ENCODE assay signal across 8 mouse cellular contexts in genomic region chr5:66062046-66062929, GRCm38 (mm10). TPM values are rescaled to one million over a fixed set of nuclear protein-coding genes. Genes with fewer than 3 reads are reported as not detected.
DNase-seq lines count a peak whose midpoint lies in the region; ATAC-seq and TF ChIP-seq lines count a peak whose summit lies in the region.
"Had no signal": no experiment of that assay in that cellular context is flagged by ENCODE, and none has a peak within 500 bp of the region (broad histone marks: within the 10 kb centered on the region; RNA-seq: fewer than 3 reads in every experiment).

No protein-coding gene starts in this region.

- no peaks in the 10 kb centered on the region for H3K36me3 ChIP-seq in lung, postnatal 0 days (ENCODE audit: insufficient read depth, low read length)
- no peaks in the 10 kb centered on the region for H3K36me3 ChIP-seq in hindbrain, postnatal 0 days (ENCODE audit: insufficient read depth, low read length)
- H3K36me3 ChIP-seq in stomach, embryonic 14.5 days (ENCODE audit: control insufficient read depth, insufficient read depth, low read length), result no peaks in the 10 kb centered on the region

- H3K27me3 ChIP-seq in lung, postnatal 0 days (replicated peaks; ENCODE audit: insufficient read depth, low read length), result no peaks in the 10 kb centered on the region
- no peaks in the 10 kb centered on the region for H3K27me3 ChIP-seq in hindbrain, postnatal 0 days (ENCODE audit: insufficient read depth, low read length)
- no peaks in the 10 kb centered on the region for H3K27me3 ChIP-seq in stomach, embryonic 14.5 days (ENCODE audit: control insufficient read depth, insufficient read depth, low read length)

- 63% methylated on average over 19 of the region's 19 CpGs for WGBS in lung, postnatal 0 days
- 66% methylated on average over 19 of the region's 19 CpGs for WGBS in lung, adult 2 months
- 50% methylated on average over 19 of the region's 19 CpGs for WGBS in hindbrain, postnatal 0 days
- WGBS in stomach, embryonic 14.5 days, result 65% methylated on average over 19 of the region's 19 CpGs

- no peak for TF ChIP-seq EP300 in lung, postnatal 0 days (IDR thresholded peaks at IDR 0.05)

- H3K4me2 ChIP-seq in lung, postnatal 0 days (replicated peaks; ENCODE audit: low read depth, low read length), result no peak overlapping the region
- no peak overlapping the region for H3K4me2 ChIP-seq in hindbrain, postnatal 0 days (ENCODE audit: low read depth, low read length)
- H3K4me2 ChIP-seq in stomach, embryonic 14.5 days (replicated peaks; ENCODE audit: low read depth, low read length), result no peak overlapping the region

- H3K9ac ChIP-seq in lung, postnatal 0 days (replicated peaks; ENCODE audit: low read depth), result no peak overlapping the region
- no peak overlapping the region for H3K9ac ChIP-seq in hindbrain, postnatal 0 days (replicated peaks; ENCODE audit: low read length)
- H3K9ac ChIP-seq in stomach, embryonic 14.5 days (replicated peaks; ENCODE audit: low read depth, low read length), result no peak overlapping the region

- ATAC-seq in lung, postnatal 0 days, result 0 out of 2 replicates have a peak, but pooled peaks have one; percentile 18
- ATAC-seq in hindbrain, postnatal 0 days, result peak; percentile 82
- 0 out of 2 replicates have a peak, but pooled peaks have one; percentile 14 for ATAC-seq in stomach, embryonic 14.5 days (ENCODE audit: insufficient number of reproducible peaks, insufficient read depth, low FRiP score, low read depth)

- H3K27ac ChIP-seq in lung, postnatal 0 days (ENCODE audit: low read length), result no peak overlapping the region
- H3K27ac ChIP-seq in hindbrain, postnatal 0 days, result no peak overlapping the region
- no peak overlapping the region for H3K27ac ChIP-seq in stomach, embryonic 14.5 days (ENCODE audit: low read length)

- H3K9me3 ChIP-seq in lung, postnatal 0 days (ENCODE audit: low read length), result no peaks in the 10 kb centered on the region
- no peaks in the 10 kb centered on the region for H3K9me3 ChIP-seq in hindbrain, postnatal 0 days (ENCODE audit: low read length)
- no peaks in the 10 kb centered on the region for H3K9me3 ChIP-seq in stomach, embryonic 14.5 days (ENCODE audit: control insufficient read depth, low read depth, low read length)

- TF ChIP-seq CTCF in lung, postnatal 0 days (IDR thresholded peaks at IDR 0.05), result no peak
- no peak for TF ChIP-seq CTCF in lung, adult 2 months (IDR thresholded peaks at IDR 0.05; ENCODE audit: insufficient read depth, low read length)
- no peak for TF ChIP-seq CTCF in hindbrain, postnatal 0 days (IDR thresholded peaks at IDR 0.05; ENCODE audit: low read depth)

- no peak for DNase-seq in lung, postnatal 0 days (ENCODE audit: low spot score)
- no peak for DNase-seq in lung, adult 2 months
- DNase-seq in hindbrain, postnatal 0 days (ENCODE audit: low spot score), result peak; percentile 76
- DNase-seq in kidney, postnatal 14 days, result peak; percentile 67
- DNase-seq in thymus, postnatal 0 days (ENCODE audit: low spot score), result no peak
- no peak for DNase-seq in c-Kit-positive CD71-positive TER-119-positive erythroid progenitor cells, embryonic 14.5 days (ENCODE audit: low spot score)

- H3K4me3 ChIP-seq in lung, postnatal 0 days (ENCODE audit: low read depth, low read length), result no peak overlapping the region
- no peak overlapping the region for H3K4me3 ChIP-seq in lung, adult 2 months (replicated peaks; ENCODE audit: extremely low read depth, low read depth, low read length)
- H3K4me3 ChIP-seq in hindbrain, postnatal 0 days (ENCODE audit: low read length), result no peak overlapping the region
- H3K4me3 ChIP-seq in stomach, embryonic 14.5 days (ENCODE audit: low read depth, low read length), result no peak overlapping the region

- H3K4me1 ChIP-seq in lung, postnatal 0 days (ENCODE audit: insufficient read depth, low read depth, low read length), result no peaks in the 10 kb centered on the region
- no peaks in the 10 kb centered on the region for H3K4me1 ChIP-seq in lung, adult 2 months (ENCODE audit: control insufficient read depth, insufficient read depth, low read length)
- H3K4me1 ChIP-seq in hindbrain, postnatal 0 days (ENCODE audit: insufficient read depth, low read length), result no peaks in the 10 kb centered on the region
- H3K4me1 ChIP-seq in stomach, embryonic 14.5 days (ENCODE audit: control insufficient read depth, insufficient read depth, low read length), result no peaks in the 10 kb centered on the region

- TF ChIP-seq POLR2A in lung, adult 2 months (IDR thresholded peaks at IDR 0.05; ENCODE audit: borderline replicate concordance, extremely low read depth, low read depth, low read length), result no peak

RNA-seq across cellular contexts. Expression of gene 9130230L23Rik, which starts 58.2 kb away (rescaled TPM):
- 1.7 TPM in 2 replicates for polyA plus RNA-seq in lung, postnatal 0 days (2015; fragmentation: Nextera tagmentation; extraction: Ambion mirVana)
- 2.6 and 3.5 TPM in 2 replicates for polyA plus RNA-seq in lung, adult 2 months (2012; rRNA removed)
- 0.18 TPM in 1 of 2 replicates, not detected in the other for total RNA-seq in hindbrain, postnatal 0 days (2014; rRNA removed)
- polyA plus RNA-seq in hindbrain, postnatal 0 days (2015; fragmentation: Nextera tagmentation; extraction: Ambion mirVana), result 0.37 TPM in 1 of 2 replicates, not detected in the other
- polyA plus RNA-seq in stomach, embryonic 14.5 days (2014; fragmentation: Nextera tagmentation; extraction: Ambion mirVana), result 2.2 and 3.0 TPM in 2 replicates
- polyA plus RNA-seq in thymus, postnatal 0 days (2015; fragmentation: Nextera tagmentation; extraction: Ambion mirVana), result 0.82 and 1.0 TPM in 2 replicates
- polyA plus RNA-seq: limb, embryonic 14.5 days had no signal

Comparison
In these comparisons a context has a peak if more than half of its experiments do, and no peak if none do; other contexts are left out.
1. ATAC-seq: peak in every context shown above with its lines; median percentile 82 in hindbrain, postnatal 0 days; 18 in lung, postnatal 0 days; 14 in stomach, embryonic 14.5 days.
2. DNase-seq: peak in hindbrain, postnatal 0 days (single experiment) and kidney, postnatal 14 days (single experiment); none in lung, postnatal 0 days (single experiment), lung, adult 2 months (single experiment), thymus, postnatal 0 days (single experiment) and c-Kit-positive CD71-positive TER-119-positive erythroid progenitor cells, embryonic 14.5 days (single experiment).